Comparison of ENCODE assay signal across 12 mouse cellular contexts in the genomic region with DNA sequence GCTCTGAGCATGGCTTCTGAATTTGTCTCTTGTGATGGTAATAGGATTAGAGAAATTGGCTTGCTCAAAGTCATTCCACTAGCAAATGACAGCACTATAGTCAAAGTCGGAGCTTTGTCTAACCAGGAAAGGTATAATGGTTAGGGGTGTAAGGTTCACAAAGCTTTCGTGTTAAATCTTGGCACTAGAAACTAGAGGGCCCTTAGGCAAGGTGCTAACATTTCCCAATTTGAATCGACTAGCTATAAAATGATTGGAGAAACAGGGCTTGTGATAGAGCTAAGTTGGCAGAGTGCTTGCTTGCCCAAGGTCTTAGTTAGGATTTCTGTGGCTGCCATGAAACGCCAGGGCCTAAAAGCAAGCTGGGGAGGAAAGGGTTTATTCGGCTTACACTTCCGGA. TPM values are rescaled to one million over a fixed set of nuclear protein-coding genes. Genes with fewer than 3 reads are reported as not detected.
DNase-seq lines count a peak whose midpoint lies in the region; ATAC-seq and TF ChIP-seq lines count a peak whose summit lies in the region.
"Had no signal": no experiment of that assay in that cellular context is flagged by ENCODE, and none has a peak within 500 bp of the region (broad histone marks: within the 10 kb centered on the region; RNA-seq: fewer than 3 reads in every experiment).

No protein-coding gene starts in this region.

- H3K9ac ChIP-seq in heart, embryonic 13.5 days = 0 out of 2 replicates have a peak overlapping the region, but pooled peaks have one; percentile 40
- H3K9ac ChIP-seq in embryonic facial prominence, embryonic 15.5 days = no peak overlapping the region
- H3K9ac ChIP-seq: hindbrain, embryonic 13.5 days had no signal

- DNase-seq in adrenal gland, adult 2 months = peak; percentile 44
- DNase-seq in adrenal gland, adult 8-10 months = no peak
- no peak for DNase-seq in heart, adult 11 months
- no peak for DNase-seq in layer of hippocampus, adult 2 months (ENCODE audit: low spot score in 2 of 2)
- DNase-seq in layer of hippocampus, adult 8-10 months (ENCODE audit: low spot score in 2 of 2) = no peak
- DNase-seq: thymus, postnatal 14 days had no signal

- no peaks in the 10 kb centered on the region for H3K36me3 ChIP-seq in heart, embryonic 13.5 days
- no peaks in the 10 kb centered on the region for H3K36me3 ChIP-seq in embryonic facial prominence, embryonic 15.5 days
- H3K36me3 ChIP-seq: hindbrain, embryonic 13.5 days had no signal

- no peaks in the 10 kb centered on the region for H3K27me3 ChIP-seq in heart, embryonic 13.5 days (replicated peaks)
- H3K27me3 ChIP-seq in embryonic facial prominence, embryonic 15.5 days = no peaks in the 10 kb centered on the region
- H3K27me3 ChIP-seq: hindbrain, embryonic 13.5 days had no signal

- H3K4me2 ChIP-seq in heart, embryonic 13.5 days = no peak overlapping the region
- H3K4me2 ChIP-seq in embryonic facial prominence, embryonic 15.5 days (replicated peaks) = no peak overlapping the region
- H3K4me2 ChIP-seq: hindbrain, embryonic 13.5 days had no signal

- WGBS in heart, embryonic 13.5 days = 83% methylated on average over 6 of the region's 6 CpGs
- WGBS in embryonic facial prominence, embryonic 15.5 days = 70% methylated on average over 6 of the region's 6 CpGs

- H3K27ac ChIP-seq in heart, embryonic 13.5 days (replicated peaks) = peak overlapping the region; percentile 86
- peak overlapping the region; percentile 28; the same call in 1 of the 2 replicates for H3K27ac ChIP-seq in layer of hippocampus, adult 2 months
- H3K27ac ChIP-seq in embryonic facial prominence, embryonic 15.5 days (replicated peaks) = peak overlapping the region; percentile 51; the same call in 1 of the 2 replicates
- H3K27ac ChIP-seq: hindbrain, embryonic 13.5 days; macrophage had no signal

- TF ChIP-seq CTCF in layer of hippocampus, adult 2 months (conservative IDR thresholded peaks at IDR 0.05) = no peak

- no peak overlapping the region for H3K4me3 ChIP-seq in heart, embryonic 13.5 days
- H3K4me3 ChIP-seq in layer of hippocampus, adult 2 months = no peak overlapping the region
- H3K4me3 ChIP-seq in embryonic facial prominence, embryonic 15.5 days (replicated peaks) = no peak overlapping the region
- H3K4me3 ChIP-seq: hindbrain, embryonic 13.5 days had no signal

- peaks cover 37% of the 10 kb centered on the region for H3K4me1 ChIP-seq in heart, embryonic 13.5 days
- peaks cover 35% of the 10 kb centered on the region for H3K4me1 ChIP-seq in embryonic facial prominence, embryonic 15.5 days
- H3K4me1 ChIP-seq: hindbrain, embryonic 13.5 days had no signal

- ATAC-seq in heart, embryonic 13.5 days (ENCODE audit: extremely low read depth, insufficient number of reproducible peaks, low FRiP score, low TSS enrichment) = no peak
- no peak for ATAC-seq in embryonic facial prominence, embryonic 15.5 days (ENCODE audit: insufficient number of reproducible peaks, low FRiP score, low TSS enrichment, low read depth)
- ATAC-seq in CD4-positive, CD25-positive, alpha-beta regulatory T cell, adult 4 months = no peak
- ATAC-seq: midbrain, embryonic 16.5 days had no signal

- H3K9me3 ChIP-seq in heart, embryonic 13.5 days = no peaks in the 10 kb centered on the region
- H3K9me3 ChIP-seq in embryonic facial prominence, embryonic 15.5 days (replicated peaks) = no peaks in the 10 kb centered on the region
- H3K9me3 ChIP-seq: hindbrain, embryonic 13.5 days had no signal

RNA-seq across cellular contexts. Expression of gene Cyb5b, which starts 20.4 kb away (rescaled TPM):
- total RNA-seq in adrenal gland, adult 2 months (2021) = 100 to 1,000 TPM; 384 to 492 TPM
- 212 and 282 TPM in 2 replicates for polyA plus RNA-seq in adrenal gland, adult 2 months (2012; rRNA removed)
- total RNA-seq in adrenal gland, adult 8-10 months (2022) = 100 to 1,000 TPM; 398 to 743 (median 524) TPM
- polyA plus RNA-seq in heart, embryonic 13.5 days (2015; fragmentation: Nextera tagmentation; extraction: Ambion mirVana) = 58.9 and 60.2 TPM in 2 replicates
- 100 to 1,000 TPM; 103 to 104 TPM for total RNA-seq in layer of hippocampus, adult 2 months (2021)
- total RNA-seq in layer of hippocampus, adult 8-10 months (2022) = 100 to 1,000 TPM; 109 to 113 (median 111) TPM
- 66.7 and 67.5 TPM in 2 replicates for polyA plus RNA-seq in embryonic facial prominence, embryonic 15.5 days (2015; fragmentation: Nextera tagmentation; extraction: Ambion mirVana)
- 10 to 100 TPM; 33.9 to 42.3 TPM for polyA plus RNA-seq in CD4-positive, CD25-positive, alpha-beta regulatory T cell, adult 4 months (2017; shearing (Covaris generic))

RNA-seq across cellular contexts. Expression of gene Terf2, which starts 33.7 kb away (rescaled TPM):
- total RNA-seq in adrenal gland, adult 2 months (2021) = 10 to 100 TPM; 22.9 to 23.5 TPM
- polyA plus RNA-seq in adrenal gland, adult 2 months (2012; rRNA removed) = 5.5 and 6.3 TPM in 2 replicates
- 10 to 100 TPM; 20.6 to 38.9 (median 30.3) TPM for total RNA-seq in adrenal gland, adult 8-10 months (2022)
- polyA plus RNA-seq in heart, embryonic 13.5 days (2015; fragmentation: Nextera tagmentation; extraction: Ambion mirVana) = 9.9 and 10.7 TPM in 2 replicates
- 10 to 100 TPM; 32.7 to 39.2 TPM for total RNA-seq in layer of hippocampus, adult 2 months (2021)
- total RNA-seq in layer of hippocampus, adult 8-10 months (2022) = 10 to 100 TPM; 33.5 to 41.3 (median 35.6) TPM
- polyA plus RNA-seq in embryonic facial prominence, embryonic 15.5 days (2015; fragmentation: Nextera tagmentation; extraction: Ambion mirVana) = 18.9 and 20.1 TPM in 2 replicates
- polyA plus RNA-seq in CD4-positive, CD25-positive, alpha-beta regulatory T cell, adult 4 months (2017; shearing (Covaris generic)) = 10 to 100 TPM; 11.8 to 14.6 TPM

Comparison
In these comparisons a context has a peak if more than half of its experiments do, and no peak if none do; other contexts are left out.
1. H3K27ac ChIP-seq: peak in every context shown above with its lines; median percentile 86 in heart, embryonic 13.5 days; 51 in embryonic facial prominence, embryonic 15.5 days; 28 in layer of hippocampus, adult 2 months.